Mouse (Mus musculus) myocyte (in vitro differentiated cells): ENCODE measurements around the gene Ndufa11. TPM values are rescaled to one million over a fixed set of nuclear protein-coding genes. Genes with fewer than 3 reads are reported as not detected.

Experiments
- H3K27me3 ChIP-seq: one replicate; pipeline ENCODE4 v1.6.1; 2011; ENCODE audit not compliant: control insufficient read depth, insufficient read depth, insufficient read length
- H3K36me3 ChIP-seq: one replicate; pipeline ENCODE4 v1.6.1; 2011; ENCODE audit not compliant: control insufficient read depth, insufficient read depth
- H3K4me2 ChIP-seq: one replicate; pipeline ENCODE4 v1.6.1; 2011; ENCODE audit warnings: low read depth, control low read depth
- H3K4me3 ChIP-seq: one replicate; pipeline ENCODE4 v1.5.1; 2011; ENCODE audit warnings: mild to moderate bottlenecking, control low read depth, moderate library complexity
- H3K79me2 ChIP-seq: one replicate; pipeline ENCODE4 v1.6.1; 2011; ENCODE audit not compliant: control insufficient read depth, insufficient read depth
- H3ac ChIP-seq: one replicate; pipeline ENCODE4 v1.6.1; 2011; ENCODE audit not compliant: control insufficient read depth, insufficient read length
- CEBPB ChIP-seq: IDR thresholded peaks from 2 replicates; pipeline ENCODE4 v1.6.1; 2011; ENCODE audit warnings: mild to moderate bottlenecking, moderate library complexity; ENCODE audit not compliant: poor library complexity, insufficient read depth, severe bottlenecking
- E2F4 ChIP-seq: IDR thresholded peaks from one replicate; pipeline ENCODE4 v1.6.1; 2011; ENCODE audit warnings: mild to moderate bottlenecking, control low read depth, moderate library complexity; ENCODE audit not compliant: insufficient read depth
- MAX ChIP-seq: IDR thresholded peaks from one replicate; pipeline ENCODE4 v1.6.1; 2011; ENCODE audit warnings: low read depth, mild to moderate bottlenecking, control low read depth
- MYOD1 ChIP-seq, 3 experiments: IDR thresholded peaks; one replicate each; pipeline ENCODE4 v1.6.1; 2011; ENCODE audit warnings: control low read depth in 2 of 3, low read depth in 2 of 3, mild to moderate bottlenecking in 2 of 3, moderate library complexity in 1 of 3; ENCODE audit not compliant: insufficient read length in 2 of 3, control insufficient read depth in 1 of 3
- MYOG ChIP-seq, 3 experiments: IDR thresholded peaks; one replicate each; pipeline ENCODE4 v1.6.1; 2011; ENCODE audit warnings: control low read depth in 2 of 3, low read depth in 2 of 3, mild to moderate bottlenecking in 2 of 3; ENCODE audit not compliant: insufficient read length in 2 of 3, control insufficient read depth in 1 of 3, insufficient read depth in 1 of 3
- POLR2A ChIP-seq: IDR thresholded peaks from one replicate; pipeline ENCODE4 v1.6.1; 2011; ENCODE audit warnings: low read depth, mild to moderate bottlenecking, control low read depth, moderate library complexity; ENCODE audit not compliant: insufficient read length
- POLR2AphosphoS2 ChIP-seq: IDR thresholded peaks from one replicate; pipeline ENCODE4 v1.6.1; 2011; ENCODE audit warnings: low read depth, control low read depth; ENCODE audit not compliant: insufficient read length
- REST ChIP-seq: IDR thresholded peaks from one replicate; pipeline ENCODE4 v1.6.1; 2011; ENCODE audit warnings: mild to moderate bottlenecking, control low read depth, moderate library complexity; ENCODE audit not compliant: insufficient read depth, insufficient read length
- SRF ChIP-seq: IDR thresholded peaks from one replicate; pipeline ENCODE4 v1.6.1; 2011; ENCODE audit warnings: low read depth; ENCODE audit not compliant: control insufficient read depth, insufficient read length
- TCF12 ChIP-seq: IDR thresholded peaks from one replicate; pipeline ENCODE4 v1.6.1; 2011; ENCODE audit warnings: mild to moderate bottlenecking, control low read depth; ENCODE audit not compliant: poor library complexity, insufficient read depth, severe bottlenecking
- TCF3 ChIP-seq: IDR thresholded peaks from one replicate; pipeline ENCODE4 v1.6.1; 2011; ENCODE audit warnings: low read depth, control low read depth; ENCODE audit not compliant: insufficient read length
- USF1 ChIP-seq: IDR thresholded peaks from one replicate; pipeline ENCODE4 v1.6.1; 2011; ENCODE audit warnings: low read depth, mild to moderate bottlenecking, control low read depth, moderate library complexity
- polyA plus RNA-seq: library from polyadenylated mRNA; unstranded; fragments of >200 nt; fragmentation: generic; extraction: Trizol; gene quantifications from one replicate; pipeline ENCODE4 v1.2.1, GENCODE M21; 2012; ENCODE audit warnings: missing spikeins

Gene Ndufa11
- polyA plus RNA-seq, 1 experiment = 469 TPM

DNA sequence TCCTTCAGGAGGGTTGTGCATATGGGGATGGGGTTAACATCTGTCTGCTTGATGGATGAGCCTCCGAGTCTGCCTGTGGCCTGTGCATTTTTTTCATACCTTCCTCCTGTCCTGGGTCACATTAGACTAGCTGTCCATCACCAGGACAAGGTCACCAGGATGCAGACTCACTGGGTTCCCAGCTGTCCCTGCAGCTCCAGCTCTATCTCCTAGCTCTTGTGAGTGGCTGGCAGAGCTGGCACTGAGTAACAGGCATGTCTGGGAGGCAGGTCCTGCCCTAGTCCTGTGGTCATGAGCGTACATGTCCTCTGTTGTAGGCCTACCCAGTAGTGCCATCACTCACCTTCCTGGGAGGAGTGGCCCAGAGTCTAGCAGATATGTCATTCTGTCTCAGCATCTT, 17.1 kb upstream of the Ndufa11 start:
- TF ChIP-seq CEBPB = no peak
- no peak for TF ChIP-seq POLR2AphosphoS2
- TF ChIP-seq POLR2A = no peak
- TF ChIP-seq MYOD1 (IDR thresholded peaks at IDR 0.05; ENCODE audit: control insufficient read depth in 1 of 3, insufficient read length in 2 of 3, low read depth in 2 of 3) = no peak
- TF ChIP-seq REST = no peak
- no peak for TF ChIP-seq E2F4
- no peak for TF ChIP-seq MYOG (IDR thresholded peaks at IDR 0.05; ENCODE audit: control insufficient read depth in 1 of 3, insufficient read depth in 1 of 3, insufficient read length in 2 of 3, low read depth in 2 of 3)
- no peak for TF ChIP-seq MAX
- no peak for TF ChIP-seq USF1
- no peak for TF ChIP-seq TCF3
- no peak for TF ChIP-seq TCF12
- TF ChIP-seq SRF = no peak
- Histone ChIP-seq H3K4me3 (no peak overlapping the region), H3K36me3 (peaks cover 32% of the 10 kb centered on the region), H3ac (no peak overlapping the region), H3K27me3 (no peaks in the 10 kb centered on the region), H3K79me2 (no peaks in the 10 kb centered on the region), H3K4me2 (no peak overlapping the region)

DNA sequence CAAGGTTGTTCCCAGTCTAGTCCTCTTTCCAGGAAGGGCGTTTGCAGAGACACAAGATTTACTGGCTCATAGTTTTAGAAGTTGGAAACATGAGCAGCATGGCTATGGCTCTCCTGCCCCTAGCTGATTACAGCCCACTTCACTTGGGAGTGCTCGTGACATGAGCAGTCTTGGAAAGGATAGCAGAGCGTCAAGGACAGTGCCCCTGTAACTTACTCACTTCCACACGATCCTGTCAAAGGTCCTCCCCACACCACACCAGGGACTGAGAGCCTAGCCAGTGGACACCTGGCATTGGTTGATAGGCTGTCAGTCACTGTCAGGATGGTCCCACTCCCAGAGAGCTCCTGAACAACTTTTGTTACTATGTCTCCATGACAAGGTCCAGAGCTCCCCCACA, 14.5 kb upstream of the Ndufa11 start:
- Histone ChIP-seq H3K36me3 (peaks cover 41% of the 10 kb centered on the region), H3ac (no peak overlapping the region), H3K4me2 (no peak overlapping the region), H3K79me2 (no peaks in the 10 kb centered on the region), H3K4me3 (no peak overlapping the region), H3K27me3 (no peaks in the 10 kb centered on the region)
- no peak for TF ChIP-seq MYOD1 (IDR thresholded peaks at IDR 0.05; ENCODE audit: control insufficient read depth in 1 of 3, insufficient read length in 2 of 3, low read depth in 2 of 3)
- no peak for TF ChIP-seq CEBPB
- no peak for TF ChIP-seq POLR2AphosphoS2
- TF ChIP-seq USF1 = no peak
- no peak for TF ChIP-seq SRF
- no peak for TF ChIP-seq MAX
- no peak for TF ChIP-seq REST
- TF ChIP-seq TCF12 = no peak
- TF ChIP-seq E2F4 = no peak
- TF ChIP-seq TCF3 = no peak
- TF ChIP-seq POLR2A = no peak
- TF ChIP-seq MYOG (IDR thresholded peaks at IDR 0.05; ENCODE audit: control insufficient read depth in 1 of 3, insufficient read depth in 1 of 3, insufficient read length in 2 of 3, low read depth in 2 of 3) = no peak

DNA sequence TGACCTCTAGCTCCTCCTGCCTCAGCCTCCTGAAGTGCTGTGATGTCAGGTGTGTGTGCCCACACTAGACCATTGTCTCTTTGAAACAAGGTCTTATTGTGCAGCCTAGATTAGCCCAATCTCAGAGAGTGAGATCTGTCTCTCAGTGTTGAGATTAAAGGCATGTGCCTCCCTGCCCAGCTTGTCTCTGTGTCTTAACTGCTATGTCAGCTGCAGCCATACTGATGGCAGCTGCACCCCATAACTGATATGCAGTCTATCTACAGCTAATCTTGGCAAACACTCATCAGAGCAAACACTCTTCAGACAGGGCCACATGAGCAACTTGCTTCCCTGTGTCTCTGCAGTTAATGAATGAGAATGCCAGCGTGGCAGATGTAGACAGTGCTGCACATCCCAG, 11.1 kb upstream of the Ndufa11 start:
- H3K36me3 ChIP-seq = peaks cover 41% of the 10 kb centered on the region
- H3K4me2 ChIP-seq = no peak overlapping the region
- no peaks in the 10 kb centered on the region for H3K79me2 ChIP-seq
- H3ac ChIP-seq = no peak overlapping the region
- TF ChIP-seq SRF = no peak
- no peak for TF ChIP-seq MYOD1 (IDR thresholded peaks at IDR 0.05; ENCODE audit: control insufficient read depth in 1 of 3, insufficient read length in 2 of 3, low read depth in 2 of 3)
- no peak for TF ChIP-seq REST
- no peak for TF ChIP-seq POLR2AphosphoS2
- TF ChIP-seq TCF12 = no peak
- TF ChIP-seq E2F4 = no peak
- no peak for TF ChIP-seq TCF3
- no peak for TF ChIP-seq MAX
- TF ChIP-seq USF1 = no peak
- no peak for TF ChIP-seq CEBPB
- no peak for TF ChIP-seq POLR2A
- H3K27me3 ChIP-seq = no peaks in the 10 kb centered on the region
- H3K4me3 ChIP-seq = no peak overlapping the region

DNA sequence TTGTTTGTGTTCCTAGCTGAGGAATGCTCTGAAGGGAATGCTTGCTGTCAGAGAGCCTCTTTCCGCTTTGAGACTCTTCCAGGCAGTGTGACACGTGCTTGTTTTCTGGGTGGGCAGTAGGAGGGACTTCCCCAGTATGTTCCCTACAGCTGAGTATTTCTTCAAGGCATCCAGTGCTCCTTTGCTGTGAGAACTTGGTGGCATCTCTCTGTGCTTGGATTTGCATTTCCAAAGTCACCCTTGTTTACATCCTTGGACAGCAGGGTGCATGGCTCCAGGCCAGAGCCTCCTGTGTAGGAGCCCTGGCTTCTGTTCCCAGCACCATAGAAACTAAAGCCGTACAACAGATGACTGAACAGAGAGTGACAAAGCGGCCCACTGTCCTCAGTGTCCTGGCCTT, 8.9 kb upstream of the Ndufa11 start:
- no peak overlapping the region for H3K4me2 ChIP-seq
- H3K79me2 ChIP-seq = no peaks in the 10 kb centered on the region
- H3K4me3 ChIP-seq = no peak overlapping the region
- peaks cover 35% of the 10 kb centered on the region for H3K36me3 ChIP-seq
- TF ChIP-seq USF1 (no peak), MYOG (IDR thresholded peaks at IDR 0.05; ENCODE audit: control insufficient read depth in 1 of 3, insufficient read depth in 1 of 3, insufficient read length in 2 of 3, low read depth in 2 of 3) (no peak), E2F4 (no peak), TCF12 (no peak), TCF3 (no peak), CEBPB (no peak), SRF (no peak), POLR2A (no peak), MAX (no peak), REST (no peak), MYOD1 (IDR thresholded peaks at IDR 0.05; ENCODE audit: control insufficient read depth in 1 of 3, insufficient read length in 2 of 3, low read depth in 2 of 3) (no peak)
- no peak overlapping the region for H3ac ChIP-seq
- H3K27me3 ChIP-seq = no peaks in the 10 kb centered on the region

DNA sequence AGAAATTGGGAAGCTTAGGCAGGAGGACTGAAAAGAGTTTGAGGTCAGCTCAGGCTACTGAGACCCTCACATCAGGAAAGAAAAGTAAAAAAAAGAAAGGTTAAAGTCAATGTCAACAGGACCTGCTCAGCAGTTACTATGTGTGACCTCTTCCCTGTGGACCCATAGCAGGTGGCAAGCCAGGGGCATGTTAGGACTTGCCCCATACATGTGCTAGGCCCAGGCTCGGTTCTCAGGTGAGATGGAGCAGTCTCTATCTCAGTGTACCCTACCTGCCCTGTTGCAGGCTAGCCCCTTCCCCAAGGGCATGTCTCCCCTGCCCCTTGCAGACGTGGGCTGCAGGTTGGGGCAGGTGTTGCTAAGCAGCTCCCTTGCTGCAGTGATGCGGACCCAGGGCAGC, 7.9 kb upstream of the Ndufa11 start:
- no peaks in the 10 kb centered on the region for H3K79me2 ChIP-seq
- no peak overlapping the region for H3K4me3 ChIP-seq
- peaks cover 29% of the 10 kb centered on the region for H3K36me3 ChIP-seq
- TF ChIP-seq CEBPB (no peak), MYOG (IDR thresholded peaks at IDR 0.05; ENCODE audit: control insufficient read depth in 1 of 3, insufficient read depth in 1 of 3, insufficient read length in 2 of 3, low read depth in 2 of 3) (no peak), SRF (no peak), TCF12 (no peak), POLR2A (no peak), REST (no peak), USF1 (no peak), POLR2AphosphoS2 (no peak), MYOD1 (IDR thresholded peaks at IDR 0.05; ENCODE audit: control insufficient read depth in 1 of 3, insufficient read length in 2 of 3, low read depth in 2 of 3) (no peak)
- no peak overlapping the region for H3K4me2 ChIP-seq
- H3ac ChIP-seq = no peak overlapping the region
- H3K27me3 ChIP-seq = no peaks in the 10 kb centered on the region
